Mouse (Mus musculus): Measurements from ENCODE around the gene Atf4. TPM values are rescaled to one million over a fixed set of nuclear protein-coding genes. Genes with fewer than 3 reads are reported as not detected.

Gene Atf4
- polyA plus RNA-seq (2014; fragmentation: Nextera tagmentation; extraction: Ambion mirVana): 125 and 136 TPM in 2 replicates

GRCm38 (mm10) chr15:80254847-80255645 is at the start of gene Atf4:
Gene Atf4, plus strand, starts transcription at chr15:80255184.
- Histone ChIP-seq H3K9me3 (ENCODE audit: control insufficient read depth, low read length) (no peaks in the 10 kb centered on the region), H3K4me3 (ENCODE audit: low read depth, low read length) (peak within 1 kb of the TSS; percentile 100), H3K4me2 (ENCODE audit: low read length) (peak within 1 kb of the TSS; percentile 97), H3K27me3 (replicated peaks; ENCODE audit: control insufficient read depth, insufficient read depth, low read length) (no peaks in the 10 kb centered on the region), H3K27ac (ENCODE audit: low read depth) (peak within 1 kb of the TSS; percentile 99), H3K9ac (ENCODE audit: low read length) (peak within 1 kb of the TSS; percentile 100), H3K36me3 (ENCODE audit: control insufficient read depth, insufficient read depth, low read length) (peaks cover 61% of the 10 kb centered on the region), H3K4me1 (replicated peaks; ENCODE audit: control insufficient read depth, insufficient read depth, low read length) (peaks cover 27% of the 10 kb centered on the region)
- under 1% methylated on average over 61 of the region's 62 CpGs for WGBS
- ATAC-seq (replicated peaks; ENCODE audit: low FRiP score, low TSS enrichment, low read depth) (peak; percentile 92), DNase-seq (ENCODE audit: low spot score) (peak; percentile 99)

- Histone ChIP-seq H3K27ac (ENCODE audit: low read depth) (no peak overlapping the region), H3K4me2 (ENCODE audit: low read length) (no peak overlapping the region), H3K27me3 (replicated peaks; ENCODE audit: control insufficient read depth, insufficient read depth, low read length) (no peaks in the 10 kb centered on the region), H3K4me3 (ENCODE audit: low read depth, low read length) (no peak overlapping the region), H3K9ac (ENCODE audit: low read length) (no peak overlapping the region), H3K9me3 (ENCODE audit: control insufficient read depth, low read length) (no peaks in the 10 kb centered on the region), H3K4me1 (replicated peaks; ENCODE audit: control insufficient read depth, insufficient read depth, low read length) (no peaks in the 10 kb centered on the region), H3K36me3 (ENCODE audit: control insufficient read depth, insufficient read depth, low read length) (peaks cover 2% of the 10 kb centered on the region)
- WGBS: 79% methylated on average over 3 of the region's 3 CpGs
- DNase-seq (ENCODE audit: low spot score) (no peak), ATAC-seq (replicated peaks; ENCODE audit: low FRiP score, low TSS enrichment, low read depth) (no peak)
These were observed 48.9 kb upstream of the Atf4 start for GRCm38 (mm10) chr15:80206057-80206565.

GRCm38 (mm10) chr15:80208446-80208845 is 46.5 kb upstream of the Atf4 start:
- Histone ChIP-seq H3K27ac (ENCODE audit: low read depth) (no peak overlapping the region), H3K36me3 (ENCODE audit: control insufficient read depth, insufficient read depth, low read length) (peaks cover 23% of the 10 kb centered on the region), H3K4me1 (replicated peaks; ENCODE audit: control insufficient read depth, insufficient read depth, low read length) (no peaks in the 10 kb centered on the region), H3K9ac (ENCODE audit: low read length) (no peak overlapping the region), H3K4me2 (ENCODE audit: low read length) (no peak overlapping the region), H3K9me3 (ENCODE audit: control insufficient read depth, low read length) (no peaks in the 10 kb centered on the region), H3K27me3 (replicated peaks; ENCODE audit: control insufficient read depth, insufficient read depth, low read length) (no peaks in the 10 kb centered on the region), H3K4me3 (ENCODE audit: low read depth, low read length) (no peak overlapping the region)
- WGBS: 56% methylated on average over 4 of the region's 4 CpGs
- no peak for DNase-seq (ENCODE audit: low spot score)
- ATAC-seq (replicated peaks; ENCODE audit: low FRiP score, low TSS enrichment, low read depth): no peak

- H3K4me3 ChIP-seq (ENCODE audit: low read depth, low read length): no peak overlapping the region
These were observed 41.3 kb upstream of the Atf4 start for GRCm38 (mm10) chr15:80213688-80214087.

GRCm38 (mm10) chr15:80215716-80216479 is 39.1 kb upstream of the Atf4 start:
- WGBS: 16% methylated on average over 10 of the region's 10 CpGs
- ATAC-seq (replicated peaks; ENCODE audit: low FRiP score, low TSS enrichment, low read depth): no peak
- no peaks in the 10 kb centered on the region for H3K27me3 ChIP-seq (replicated peaks; ENCODE audit: control insufficient read depth, insufficient read depth, low read length)
- H3K4me3 ChIP-seq (ENCODE audit: low read depth, low read length): no peak overlapping the region
- H3K9me3 ChIP-seq (ENCODE audit: control insufficient read depth, low read length): no peaks in the 10 kb centered on the region
- 0 out of 2 replicates have a peak, but pooled peaks cover 3% of the 10 kb centered on the region for H3K4me1 ChIP-seq (replicated peaks; ENCODE audit: control insufficient read depth, insufficient read depth, low read length)
- no peak overlapping the region for H3K27ac ChIP-seq (ENCODE audit: low read depth)
- no peak overlapping the region for H3K4me2 ChIP-seq (ENCODE audit: low read length)
- no peak for DNase-seq (ENCODE audit: low spot score)
- peaks cover 33% of the 10 kb centered on the region for H3K36me3 ChIP-seq (ENCODE audit: control insufficient read depth, insufficient read depth, low read length)
- H3K9ac ChIP-seq (ENCODE audit: low read length): no peak overlapping the region

More at GRCm38 (mm10) chr15:80213688-80214087, 41.3 kb upstream of the Atf4 start:
- H3K9ac ChIP-seq (ENCODE audit: low read length): no peak overlapping the region
- no peaks in the 10 kb centered on the region for H3K4me1 ChIP-seq (replicated peaks; ENCODE audit: control insufficient read depth, insufficient read depth, low read length)
- H3K27ac ChIP-seq (ENCODE audit: low read depth): no peak overlapping the region
- H3K9me3 ChIP-seq (ENCODE audit: control insufficient read depth, low read length): no peaks in the 10 kb centered on the region
- H3K27me3 ChIP-seq (replicated peaks; ENCODE audit: control insufficient read depth, insufficient read depth, low read length): no peaks in the 10 kb centered on the region
- ATAC-seq (replicated peaks; ENCODE audit: low FRiP score, low TSS enrichment, low read depth) (no peak), DNase-seq (ENCODE audit: low spot score) (no peak)
- no peak overlapping the region for H3K4me2 ChIP-seq (ENCODE audit: low read length)
- H3K36me3 ChIP-seq (ENCODE audit: control insufficient read depth, insufficient read depth, low read length): peaks cover 33% of the 10 kb centered on the region

GRCm38 (mm10) chr15:80216480-80216820 is 38.5 kb upstream of the Atf4 start:
- Histone ChIP-seq H3K4me3 (ENCODE audit: low read depth, low read length) (no peak overlapping the region), H3K9ac (ENCODE audit: low read length) (no peak overlapping the region), H3K27ac (ENCODE audit: low read depth) (no peak overlapping the region), H3K9me3 (ENCODE audit: control insufficient read depth, low read length) (no peaks in the 10 kb centered on the region), H3K27me3 (replicated peaks; ENCODE audit: control insufficient read depth, insufficient read depth, low read length) (no peaks in the 10 kb centered on the region), H3K4me2 (ENCODE audit: low read length) (no peak overlapping the region), H3K36me3 (ENCODE audit: control insufficient read depth, insufficient read depth, low read length) (peaks cover 27% of the 10 kb centered on the region), H3K4me1 (replicated peaks; ENCODE audit: control insufficient read depth, insufficient read depth, low read length) (0 out of 2 replicates have a peak, but pooled peaks cover 3% of the 10 kb centered on the region)
- no peak for ATAC-seq (replicated peaks; ENCODE audit: low FRiP score, low TSS enrichment, low read depth)
- 59% methylated on average over 9 of the region's 9 CpGs for WGBS
- DNase-seq (ENCODE audit: low spot score): no peak

- WGBS: 82% methylated on average over 10 of the region's 10 CpGs
- Histone ChIP-seq H3K27me3 (replicated peaks; ENCODE audit: control insufficient read depth, insufficient read depth, low read length) (no peaks in the 10 kb centered on the region), H3K4me3 (ENCODE audit: low read depth, low read length) (no peak overlapping the region), H3K36me3 (ENCODE audit: control insufficient read depth, insufficient read depth, low read length) (peaks cover 17% of the 10 kb centered on the region), H3K4me2 (ENCODE audit: low read length) (no peak overlapping the region), H3K9me3 (ENCODE audit: control insufficient read depth, low read length) (no peaks in the 10 kb centered on the region), H3K4me1 (replicated peaks; ENCODE audit: control insufficient read depth, insufficient read depth, low read length) (0 out of 2 replicates have a peak, but pooled peaks cover 3% of the 10 kb centered on the region), H3K9ac (ENCODE audit: low read length) (no peak overlapping the region), H3K27ac (ENCODE audit: low read depth) (no peak overlapping the region)
- ATAC-seq (replicated peaks; ENCODE audit: low FRiP score, low TSS enrichment, low read depth) (no peak), DNase-seq (ENCODE audit: low spot score) (no peak)
These were observed 37.5 kb upstream of the Atf4 start for GRCm38 (mm10) chr15:80217476-80217875.

GRCm38 (mm10) chr15:80219211-80219610 is 35.8 kb upstream of the Atf4 start:
- no peak for DNase-seq (ENCODE audit: low spot score)
- Histone ChIP-seq H3K9me3 (ENCODE audit: control insufficient read depth, low read length) (no peaks in the 10 kb centered on the region), H3K27ac (ENCODE audit: low read depth) (no peak overlapping the region), H3K9ac (ENCODE audit: low read length) (no peak overlapping the region), H3K27me3 (replicated peaks; ENCODE audit: control insufficient read depth, insufficient read depth, low read length) (no peaks in the 10 kb centered on the region), H3K36me3 (ENCODE audit: control insufficient read depth, insufficient read depth, low read length) (0 out of 2 replicates have a peak, but pooled peaks cover 7% of the 10 kb centered on the region), H3K4me1 (replicated peaks; ENCODE audit: control insufficient read depth, insufficient read depth, low read length) (0 out of 2 replicates have a peak, but pooled peaks cover 3% of the 10 kb centered on the region), H3K4me3 (ENCODE audit: low read depth, low read length) (no peak overlapping the region), H3K4me2 (ENCODE audit: low read length) (peak overlapping the region; percentile 30; the same call in 1 of the 2 replicates)
- peak; percentile 53; the same call in 1 of the 2 replicates for ATAC-seq (replicated peaks; ENCODE audit: low FRiP score, low TSS enrichment, low read depth)
- WGBS: 20% methylated on average over 14 of the region's 14 CpGs
